Mouse (Mus musculus): Measurements from ENCODE around the gene Bglap.

GRCm38 (mm10) chr3:88425330-88425689, 41.0 kb upstream of the Bglap start:
- no peak for TF ChIP-seq CTCF (IDR thresholded peaks at IDR 0.05; ENCODE audit: control insufficient read depth, insufficient read depth, insufficient read length)
- TF ChIP-seq CEBPB (IDR thresholded peaks at IDR 0.05; ENCODE audit: low read depth) = no peak
- TF ChIP-seq USF1 (IDR thresholded peaks at IDR 0.05; ENCODE audit: low read depth) = no peak
- no peak for TF ChIP-seq FOSL1 (IDR thresholded peaks at IDR 0.05; ENCODE audit: insufficient read depth, low read length, poor library complexity, severe bottlenecking)
- TF ChIP-seq MAX (IDR thresholded peaks at IDR 0.05) = no peak
- TF ChIP-seq MYOG (IDR thresholded peaks at IDR 0.05; ENCODE audit: control insufficient read depth, extremely low read depth, insufficient read length) = no peak
- TF ChIP-seq MYOD1 (IDR thresholded peaks at IDR 0.05; ENCODE audit: control insufficient read depth, insufficient read length, low read depth) = no peak

Data from C2C12 (cell line).